Mouse (Mus musculus): Measurements from ENCODE around the gene Metap2. TPM values are rescaled to one million over a fixed set of nuclear protein-coding genes. Genes with fewer than 3 reads are reported as not detected.
"Not testable (repeated sequence)": the region's sequence is repeated elsewhere in the genome, so short reads cannot be mapped to it uniquely, and the experiment has no call there.

Gene Metap2
- total RNA-seq, 1 experiment from 2014 or later, result 133 TPM

DNA sequence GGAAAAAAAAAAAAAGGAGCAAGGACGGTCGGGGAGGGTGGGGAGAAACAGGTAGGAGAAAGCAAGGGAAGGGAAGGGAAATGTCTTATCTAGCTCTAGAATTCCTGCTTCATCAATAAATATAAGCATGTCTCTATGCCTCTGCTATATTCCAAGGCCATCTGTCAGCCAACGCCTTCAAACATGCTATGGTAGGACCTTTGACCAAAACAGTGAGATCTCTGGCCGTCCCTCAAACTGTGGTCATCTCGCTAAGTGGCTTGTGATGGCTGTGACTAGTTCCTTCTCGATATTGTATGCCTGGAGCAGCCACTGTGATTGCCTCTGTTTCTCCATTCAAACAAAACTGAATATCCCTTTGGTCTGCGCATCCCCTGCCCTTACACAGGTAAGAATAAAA is 84.8 kb downstream of the Metap2 start:
- no peak for ATAC-seq (replicated peaks; ENCODE audit: insufficient number of reproducible peaks, low FRiP score, low TSS enrichment, poor library complexity, severe bottlenecking)

DNA sequence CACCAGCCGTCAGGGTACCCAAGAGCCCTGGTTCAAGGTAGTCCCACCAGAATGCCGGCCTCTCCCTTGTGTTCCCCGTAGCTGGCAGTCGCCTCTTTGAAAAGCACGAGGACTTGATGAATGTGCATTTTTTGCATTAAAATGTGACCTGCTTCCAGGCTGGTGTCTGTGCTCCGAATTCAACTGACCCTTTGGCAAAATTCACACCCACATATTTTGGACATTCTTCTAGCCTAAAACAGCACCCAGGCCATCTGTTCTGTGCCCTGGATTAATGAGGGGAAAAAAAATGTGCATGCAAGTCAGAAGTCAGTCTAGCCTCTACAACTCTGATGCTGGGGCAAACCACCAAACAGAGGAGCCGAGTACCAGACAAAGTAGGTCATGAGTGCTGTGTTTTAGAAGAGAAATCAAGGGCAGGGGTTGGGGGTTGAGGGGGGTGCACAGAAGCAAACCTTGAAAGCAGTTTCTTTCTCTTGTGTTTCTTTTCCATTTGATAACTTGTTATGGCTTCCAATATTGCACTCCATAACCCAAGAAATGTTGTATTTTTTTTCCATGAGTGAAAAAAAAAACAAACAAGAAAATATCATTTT is 86.2 kb downstream of the Metap2 start:
- no peak for ATAC-seq (replicated peaks; ENCODE audit: insufficient number of reproducible peaks, low FRiP score, low TSS enrichment, poor library complexity, severe bottlenecking)

DNA sequence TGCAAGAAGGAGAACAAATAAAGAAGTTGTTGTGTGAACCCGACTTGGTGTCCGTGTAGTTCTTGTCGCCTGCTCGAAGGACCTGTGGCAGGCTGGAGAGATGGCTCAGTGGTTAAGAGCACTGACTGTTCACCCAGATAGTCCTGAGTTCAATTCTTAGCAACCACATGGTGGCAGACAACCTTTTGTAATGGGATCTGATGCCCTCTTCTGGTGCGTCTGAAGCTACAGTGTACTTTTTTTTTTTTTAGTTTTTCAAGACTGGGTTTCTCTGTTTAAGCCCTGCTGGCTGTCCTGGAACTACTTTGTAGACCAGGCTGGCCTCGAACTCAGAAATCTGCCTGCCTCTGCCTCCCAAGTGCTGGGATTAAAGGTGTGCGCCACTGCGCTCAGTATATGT is 87.5 kb downstream of the Metap2 start:
- ATAC-seq (replicated peaks; ENCODE audit: insufficient number of reproducible peaks, low FRiP score, low TSS enrichment, poor library complexity, severe bottlenecking), result not testable (repeated sequence)

Other genes starting within 250 kb of the Metap2 start
- gene Usp44, start 65.5 kb downstream of the Metap2 start, total RNA-seq (2017), result 0.29 TPM in 1 of 3 replicates, not detected in the others
- gene Vezt, start 138.7 kb upstream of the Metap2 start, total RNA-seq (2017), result 3.3 to 7.3 TPM (median 3.7 TPM) in 3 replicates
- 1.5 to 3.0 TPM (median 2.9 TPM) in 3 replicates for gene Fgd6, start 138.9 kb upstream of the Metap2 start, total RNA-seq (2017)